Mouse (Mus musculus): Measurements from ENCODE around the gene Vwa5b1. TPM values are rescaled to one million over a fixed set of nuclear protein-coding genes. Genes with fewer than 3 reads are reported as not detected.

Gene Vwa5b1
- total and polyA plus RNA-seq, 3 experiments = not detected

DNA sequence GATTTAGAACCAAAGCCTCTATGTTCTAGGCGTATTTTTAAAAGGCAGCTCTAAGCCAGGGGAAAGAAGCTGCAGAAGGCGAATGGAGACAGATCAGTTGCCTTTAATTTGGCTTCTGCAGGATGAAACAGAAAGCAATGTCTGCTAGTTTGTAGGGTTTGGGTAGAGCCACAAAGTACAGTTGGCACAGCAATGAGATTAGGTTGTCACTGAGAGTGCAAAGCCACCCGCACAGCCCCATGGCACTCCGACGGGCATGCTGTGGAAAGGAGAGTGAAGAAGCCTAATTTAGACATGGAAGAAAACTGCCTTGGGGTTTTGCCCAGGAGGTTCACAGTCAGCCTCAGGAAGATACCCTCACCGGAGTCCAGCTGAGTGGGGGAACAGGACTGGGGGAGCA is 105.7 kb downstream of the Vwa5b1 start:
- Histone ChIP-seq H3K27ac (ENCODE audit: control insufficient read depth, low read depth, low read length) (no peak overlapping the region), H3K9me3 (replicated peaks; ENCODE audit: insufficient read depth, low read length) (no peaks in the 10 kb centered on the region), H3K4me3 (ENCODE audit: control insufficient read depth in 1 of 2, insufficient read depth in 1 of 2, low read depth in 2 of 2, low read length in 2 of 2) (no peak overlapping the region), H3K9ac (ENCODE audit: control insufficient read depth, low read depth, low read length, poor library complexity, severe bottlenecking) (no peak overlapping the region), H3K4me1 (ENCODE audit: control insufficient read depth in 1 of 2, insufficient read depth in 2 of 2, low read length in 2 of 2) (no peaks in the 10 kb centered on the region), H3K27me3 (ENCODE audit: control insufficient read depth in 1 of 2, insufficient read depth in 2 of 2, low read length in 2 of 2) (no peaks in the 10 kb centered on the region), H3K79me2 (ENCODE audit: control insufficient read depth, insufficient read depth, low read length, poor library complexity) (no peaks in the 10 kb centered on the region), H3K36me3 (ENCODE audit: control insufficient read depth in 1 of 2, insufficient read depth in 2 of 2, low read length in 2 of 2) (no peaks in the 10 kb centered on the region)
- TF ChIP-seq TBP (IDR thresholded peaks at IDR 0.05; ENCODE audit: low read depth, low read length) (no peak), MYC (IDR thresholded peaks at IDR 0.05; ENCODE audit: low read depth, low read length) (no peak), JUND (IDR thresholded peaks at IDR 0.05; ENCODE audit: low read depth, low read length) (no peak), USF2 (IDR thresholded peaks at IDR 0.05; ENCODE audit: borderline replicate concordance in 1 of 2, insufficient read depth in 1 of 2, low read depth in 1 of 2, low read length in 2 of 2) (no peak), KAT2A (conservative IDR thresholded peaks at IDR 0.05; ENCODE audit: low read depth, low read length) (no peak), MYB (IDR thresholded peaks at IDR 0.05; ENCODE audit: low read depth, low read length) (no peak), ETS1 (IDR thresholded peaks at IDR 0.05; ENCODE audit: low read depth, low read length) (no peak), ZC3H11A (IDR thresholded peaks at IDR 0.05; ENCODE audit: low read depth, low read length) (no peak), ZKSCAN1 (IDR thresholded peaks at IDR 0.05; ENCODE audit: low read depth, low read length) (no peak), ELF1 (IDR thresholded peaks at IDR 0.05; ENCODE audit: low read depth, low read length) (no peak), ZMIZ1 (IDR thresholded peaks at IDR 0.05; ENCODE audit: low read depth, low read length) (no peak), BHLHE40 (IDR thresholded peaks at IDR 0.05; ENCODE audit: borderline replicate concordance, low read depth, low read length) (no peak), POLR2A (IDR thresholded peaks at IDR 0.05; ENCODE audit: control insufficient read depth in 1 of 2, insufficient read depth in 1 of 2, low read depth in 1 of 2, low read length in 2 of 2, poor library complexity in 1 of 2) (no peak), TAL1 (IDR thresholded peaks at IDR 0.05; ENCODE audit: low read length) (no peak), MEF2A (IDR thresholded peaks at IDR 0.05; ENCODE audit: extremely low read depth, insufficient replicate concordance, low read depth, low read length, poor library complexity, severe bottlenecking) (no peak), SIN3A (IDR thresholded peaks at IDR 0.05; ENCODE audit: low read length) (no peak), NELFE (IDR thresholded peaks at IDR 0.05; ENCODE audit: low read depth, low read length) (no peak), MXI1 (IDR thresholded peaks at IDR 0.05; ENCODE audit: low read depth, low read length) (no peak)
- DNase-seq (ENCODE audit: low read depth, low spot score) = no peak

DNA sequence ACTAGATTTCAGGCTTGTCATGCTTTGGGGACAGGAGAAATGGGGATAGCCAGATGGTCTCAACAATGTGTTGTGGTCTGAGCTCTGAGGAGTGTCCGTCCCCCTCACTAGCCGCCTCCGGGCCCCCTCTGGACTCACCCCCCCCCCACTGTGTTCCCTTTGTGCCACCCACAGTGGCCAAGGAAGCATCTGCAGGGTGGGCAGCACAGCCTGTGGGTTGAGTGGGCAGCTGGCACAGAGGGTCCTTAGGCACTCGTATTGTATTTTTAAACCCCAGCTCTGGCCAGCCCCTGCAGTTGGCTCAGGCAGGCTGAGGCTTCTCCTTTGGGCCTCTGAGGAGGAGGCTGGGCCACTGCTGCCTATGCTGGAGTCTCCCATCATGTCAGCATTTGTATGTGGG is 110.0 kb downstream of the Vwa5b1 start:
- TF ChIP-seq RCOR1 (IDR thresholded peaks at IDR 0.05; ENCODE audit: low read depth, low read length) (no peak), TBP (IDR thresholded peaks at IDR 0.05; ENCODE audit: low read depth, low read length) (no peak), UBTF (IDR thresholded peaks at IDR 0.05; ENCODE audit: borderline replicate concordance, insufficient read depth, low read depth, low read length) (no peak), EP300 (IDR thresholded peaks at IDR 0.05; ENCODE audit: low read depth in 1 of 2, low read length in 2 of 2) (no peak), USF2 (IDR thresholded peaks at IDR 0.05; ENCODE audit: borderline replicate concordance in 1 of 2, insufficient read depth in 1 of 2, low read depth in 1 of 2, low read length in 2 of 2) (no peak), CTCF (IDR thresholded peaks at IDR 0.05 in 2 of 3, conservative IDR thresholded peaks at IDR 0.05 in 1 of 3; ENCODE audit: control insufficient read depth in 1 of 3, insufficient read depth in 1 of 3, low read depth in 2 of 3, low read length in 3 of 3, poor library complexity in 1 of 3, severe bottlenecking in 1 of 3) (no peak), USF1 (IDR thresholded peaks at IDR 0.05; ENCODE audit: low read depth, low read length) (no peak), MYC (IDR thresholded peaks at IDR 0.05; ENCODE audit: low read depth, low read length) (no peak), JUND (IDR thresholded peaks at IDR 0.05; ENCODE audit: low read depth, low read length) (no peak), ZMIZ1 (IDR thresholded peaks at IDR 0.05; ENCODE audit: low read depth, low read length) (no peak), KAT2A (conservative IDR thresholded peaks at IDR 0.05; ENCODE audit: low read depth, low read length) (no peak), ZNF384 (IDR thresholded peaks at IDR 0.05; ENCODE audit: low read depth, low read length) (no peak), POLR2AphosphoS2 (IDR thresholded peaks at IDR 0.05; ENCODE audit: low read length) (no peak)
- Histone ChIP-seq H3K9ac (ENCODE audit: control insufficient read depth, low read depth, low read length, poor library complexity, severe bottlenecking) (no peak overlapping the region), H3K4me3 (ENCODE audit: control insufficient read depth in 1 of 2, insufficient read depth in 1 of 2, low read depth in 2 of 2, low read length in 2 of 2) (no peak overlapping the region), H3K36me3 (ENCODE audit: control insufficient read depth in 1 of 2, insufficient read depth in 2 of 2, low read length in 2 of 2) (no peaks in the 10 kb centered on the region), H3K27me3 (ENCODE audit: control insufficient read depth in 1 of 2, insufficient read depth in 2 of 2, low read length in 2 of 2) (no peaks in the 10 kb centered on the region), H3K9me3 (replicated peaks; ENCODE audit: insufficient read depth, low read length) (no peaks in the 10 kb centered on the region), H3K79me2 (ENCODE audit: control insufficient read depth, insufficient read depth, low read length, poor library complexity) (no peaks in the 10 kb centered on the region), H3K4me1 (ENCODE audit: control insufficient read depth in 1 of 2, insufficient read depth in 2 of 2, low read length in 2 of 2) (no peaks in the 10 kb centered on the region), H3K27ac (ENCODE audit: control insufficient read depth, low read depth, low read length) (no peak overlapping the region)
- DNase-seq (ENCODE audit: low read depth, low spot score) = no peak

All from MEL (cell line).